Mouse (Mus musculus) adrenal gland, postnatal 4 days (tissue): Measurements from ENCODE around the gene Bak1. TPM values are rescaled to one million over a fixed set of nuclear protein-coding genes. Genes with fewer than 3 reads are reported as not detected.
"Not testable (repeated sequence)": the region's sequence is repeated elsewhere in the genome, so short reads cannot be mapped to it uniquely, and the experiment has no call there.

Experiments
- DNase-seq, 2 experiments: peaks; one replicate each; pipeline ENCODE4 v3.0.0; 2021 to 2022; ENCODE audit warnings: low spot score in 2 of 2, mixed read lengths in 2 of 2
- total RNA-seq, 2 experiments: library from RNA; stranded (reverse); gene quantifications; 2 replicates each; pipeline ENCODE4 v1.2.3; 2021

Bak1 gene
- total RNA-seq, 2 experiments from 2014 or later: 43.8 to 46.4 TPM

DNA sequence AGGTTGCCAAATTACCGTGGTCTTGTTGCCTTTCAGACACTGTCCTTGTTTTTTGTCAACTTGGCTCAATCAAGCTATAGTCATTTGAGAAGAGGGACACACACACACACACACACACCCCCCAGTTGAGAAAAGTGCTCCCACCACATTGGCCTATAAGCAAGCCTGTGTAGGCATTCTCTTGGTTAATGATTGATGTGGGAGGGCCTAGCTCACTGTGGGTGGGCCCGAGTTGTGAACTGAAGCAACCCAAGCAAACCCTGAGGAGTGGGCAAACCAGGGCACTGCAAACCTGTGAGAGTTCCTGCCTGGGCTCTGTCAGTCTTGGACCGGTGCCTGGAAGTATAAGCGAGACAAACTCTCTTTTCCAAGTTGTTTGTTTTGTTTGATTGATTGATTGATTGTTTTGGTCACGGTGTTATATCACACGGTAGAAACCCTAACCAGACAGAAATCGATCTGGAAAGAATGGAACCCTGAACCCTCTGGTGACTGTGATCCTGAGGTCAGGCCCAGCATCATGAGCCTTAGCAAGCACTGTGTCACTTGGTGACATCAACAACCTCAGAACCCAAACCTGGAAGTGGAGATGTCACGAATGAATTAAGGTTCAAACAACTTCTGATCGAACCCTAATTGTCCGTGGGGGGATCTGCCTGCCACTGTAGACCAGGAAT, 43.2 kb downstream of the Bak1 start:
- no peak for DNase-seq

DNA sequence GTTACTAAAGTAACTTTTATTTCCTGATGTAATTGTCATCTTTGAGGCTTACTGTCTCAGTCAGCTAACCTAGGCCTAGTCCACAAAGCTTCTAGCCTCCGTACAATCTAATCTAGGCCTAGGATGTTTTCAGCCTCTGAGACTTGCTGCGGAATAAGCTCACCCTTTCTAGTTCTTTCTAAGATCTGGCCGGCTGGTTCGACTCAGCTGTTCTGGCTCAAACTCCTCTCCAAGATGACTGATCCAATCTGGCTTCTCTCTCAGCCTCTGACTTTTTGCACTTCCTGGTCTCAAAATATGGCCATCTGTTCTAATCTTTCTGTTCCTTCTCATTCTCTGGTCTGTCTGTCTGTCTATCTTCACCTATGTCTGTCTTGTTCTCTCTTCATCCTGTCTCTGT, 45.4 kb downstream of the Bak1 start:
- no peak for DNase-seq

DNA sequence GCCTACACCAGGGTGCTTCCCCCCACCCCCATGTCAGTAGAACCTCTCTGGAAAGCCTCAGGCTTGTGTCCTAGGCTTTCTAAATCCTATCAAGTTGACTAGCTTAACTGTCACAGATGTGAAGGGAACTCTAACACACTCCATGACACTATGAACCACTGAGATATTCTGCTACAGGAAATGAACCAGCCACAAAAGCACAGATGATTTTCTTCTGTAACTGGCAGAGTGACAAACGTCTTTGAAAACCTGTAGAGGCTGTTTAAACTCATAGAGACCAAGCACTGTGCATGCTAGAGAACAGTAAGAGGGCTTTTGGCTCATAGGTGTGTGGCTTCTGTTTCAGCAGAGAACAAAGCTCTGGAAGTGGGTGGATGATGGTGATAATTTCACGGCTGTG, 47.8 kb downstream of the Bak1 start:
- DNase-seq: no peak

DNA sequence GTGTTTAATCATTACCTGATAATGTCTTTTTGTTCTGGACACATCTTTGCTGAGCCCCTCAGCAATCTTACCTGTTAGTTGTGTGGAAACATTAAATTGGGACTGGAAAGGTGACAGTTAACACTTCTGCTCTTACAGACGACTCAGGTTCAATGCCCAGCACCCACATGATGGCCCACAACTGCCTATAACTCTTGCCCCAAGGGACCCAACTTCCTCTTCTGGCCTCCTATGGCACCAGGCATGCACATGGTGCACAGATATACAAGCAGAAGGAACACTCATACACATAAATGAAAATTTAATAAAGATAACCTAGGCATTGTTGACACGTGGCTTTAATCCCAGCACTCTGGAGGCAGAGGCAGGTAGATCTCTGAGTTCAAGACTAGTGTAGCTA, 49.4 kb downstream of the Bak1 start:
- no peak for DNase-seq

DNA sequence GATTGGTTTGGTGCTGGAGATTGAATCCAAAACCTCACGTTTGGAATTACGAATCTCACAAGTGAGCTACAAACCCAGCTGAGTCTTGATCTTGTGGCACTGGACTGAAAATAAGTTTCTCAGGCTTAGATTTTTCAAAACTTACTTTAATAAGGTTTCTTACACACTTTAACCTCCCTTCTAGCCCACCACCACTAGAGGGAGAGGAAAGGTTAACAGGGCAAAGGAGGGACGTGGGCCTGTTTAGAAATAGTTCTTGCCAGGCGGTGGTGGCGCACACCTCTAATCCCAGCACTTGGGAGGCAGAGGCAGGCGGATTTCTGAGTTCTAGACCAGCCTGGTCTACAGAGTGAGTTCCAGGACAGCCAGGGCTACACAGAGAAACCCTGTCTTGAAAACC, 51.5 kb downstream of the Bak1 start:
- not testable (repeated sequence) for DNase-seq

DNA sequence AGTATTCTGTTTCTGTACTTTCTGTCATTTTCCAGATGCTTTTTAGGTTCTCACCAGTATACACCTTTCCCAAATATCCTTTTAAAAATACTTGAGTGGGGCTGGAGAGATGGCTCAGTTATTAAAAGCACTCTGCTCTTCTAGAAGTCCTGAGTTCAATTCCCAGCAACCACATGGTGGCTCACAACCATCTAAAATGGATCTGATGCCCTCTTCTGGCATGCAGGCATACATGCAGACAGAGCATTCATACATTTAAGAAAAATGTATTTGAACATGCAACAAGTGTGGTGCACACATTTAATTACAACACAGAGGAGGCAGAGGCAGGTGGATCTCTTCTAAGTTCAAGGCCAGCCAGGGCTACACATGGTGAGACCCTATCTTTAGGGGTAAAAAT, 53.4 kb downstream of the Bak1 start:
- DNase-seq: no peak

DNA sequence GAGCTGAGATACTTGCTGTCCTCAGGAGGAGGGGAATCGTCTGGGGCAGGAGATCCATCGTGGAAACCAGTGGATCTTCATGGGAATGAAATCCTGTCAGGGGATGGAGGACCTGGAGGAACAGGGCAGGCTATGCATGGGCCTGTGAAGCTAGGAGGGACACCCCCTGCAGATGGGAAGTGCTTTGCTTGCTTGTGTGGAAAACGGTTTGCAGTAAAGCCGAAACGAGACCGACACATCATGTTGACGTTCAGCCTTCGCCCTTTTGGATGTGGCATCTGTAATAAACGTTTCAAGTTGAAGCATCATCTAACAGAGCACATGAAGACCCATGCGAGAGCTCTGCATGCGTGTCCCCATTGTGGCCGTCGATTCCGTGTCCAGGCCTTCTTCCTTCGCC, 54.3 kb downstream of the Bak1 start:
- DNase-seq: no peak

DNA sequence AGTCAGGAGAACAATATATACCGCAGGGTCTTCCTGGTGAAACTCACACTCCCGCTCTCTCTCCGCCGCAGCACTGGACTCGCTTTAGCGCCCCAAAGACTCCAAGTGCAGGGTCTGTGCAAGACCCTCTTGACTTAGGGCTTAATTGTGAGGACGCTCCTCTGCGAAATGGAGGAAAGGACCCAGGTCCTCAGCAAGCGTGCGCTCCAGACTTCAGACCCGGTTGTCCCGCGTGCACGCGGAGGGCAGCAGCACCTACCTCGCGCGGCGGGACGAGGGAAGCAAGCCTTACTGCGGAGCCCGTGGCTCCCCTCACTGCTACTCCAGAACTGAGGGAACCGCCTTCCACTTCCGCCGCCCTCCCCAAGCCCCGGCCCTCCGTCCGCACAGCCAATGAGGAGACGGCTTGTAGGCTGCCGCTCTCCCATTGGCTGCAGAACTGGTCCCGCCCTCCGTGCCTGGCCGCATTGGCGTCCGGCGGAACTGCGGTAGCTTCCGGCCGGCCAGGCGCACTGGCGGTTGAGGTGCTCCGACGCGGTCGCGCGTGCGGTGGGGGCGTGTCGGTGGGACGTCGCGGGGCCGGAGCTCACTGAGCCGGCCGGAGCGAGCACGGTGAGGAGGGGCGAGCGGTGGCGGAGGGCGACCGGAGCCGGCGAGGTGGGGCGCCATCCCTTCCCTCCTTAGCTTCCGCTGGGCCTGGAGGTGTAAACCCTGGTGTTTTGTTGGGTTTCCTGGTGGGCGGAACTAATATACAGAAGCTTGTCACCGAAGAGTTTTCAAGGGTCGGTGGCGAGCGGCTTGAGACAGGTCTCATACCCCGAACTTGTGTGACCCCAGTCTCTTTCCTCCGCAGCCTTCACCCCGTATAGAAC, 55.9 kb downstream of the Bak1 start, which contains the start of gene Zbtb9:
TSS of gene Zbtb9 (plus strand) at position 465 of the 872 bp plus-strand sequence.
- peak; percentile 92 to 93 for DNase-seq

DNA sequence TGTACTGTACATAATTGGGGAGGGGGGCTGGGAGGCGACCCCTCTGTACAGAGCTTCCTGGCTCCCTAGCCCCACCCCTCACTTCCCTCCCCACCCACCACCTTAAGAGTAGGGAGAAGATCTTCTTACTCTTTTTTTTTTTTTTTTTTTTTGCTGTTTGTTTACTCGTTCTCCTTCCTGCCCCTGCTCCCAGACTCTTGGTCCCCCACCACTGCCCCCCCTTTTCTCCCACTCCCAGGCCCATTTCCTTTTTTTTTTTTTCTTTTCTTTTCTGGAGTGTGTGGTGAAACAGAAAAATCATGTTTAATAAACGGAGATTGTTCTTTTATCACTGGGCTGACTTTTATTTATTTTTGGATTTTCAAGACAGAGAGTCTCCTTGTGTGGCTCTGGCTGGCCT, 56.7 kb downstream of the Bak1 start:
- DNase-seq: no peak

DNA sequence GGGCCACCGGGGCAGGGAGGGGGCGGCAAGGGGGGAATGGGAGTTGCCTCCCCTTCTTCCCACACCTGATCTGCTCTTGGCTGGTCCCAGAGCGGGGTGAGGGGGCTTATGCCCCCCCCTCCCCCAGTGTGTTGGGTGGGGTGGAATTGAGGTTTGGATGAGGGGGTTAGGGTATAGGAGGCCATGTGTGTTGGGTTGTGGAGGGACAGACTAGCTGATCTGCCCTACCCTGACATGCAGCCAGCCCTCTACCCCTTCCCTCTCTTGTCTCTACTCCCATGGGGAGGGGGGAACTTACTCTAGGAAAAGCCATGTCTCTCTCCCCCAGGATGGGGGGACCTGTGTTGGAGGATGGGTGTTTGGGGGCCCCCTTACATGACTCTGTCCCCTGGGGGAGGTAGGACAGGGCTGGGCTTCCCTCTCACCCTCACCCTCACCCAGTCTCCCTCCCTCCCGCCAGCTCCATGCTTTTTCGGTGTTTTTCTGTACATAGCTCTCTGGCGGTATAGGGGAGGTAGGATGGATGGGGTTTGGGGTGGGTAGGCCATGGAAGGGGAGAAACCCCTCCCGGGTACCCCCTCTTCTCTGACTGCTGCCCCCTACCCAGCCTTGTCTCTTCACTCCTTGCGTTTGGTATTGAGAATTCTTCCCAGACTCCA, 57.4 kb downstream of the Bak1 start:
- DNase-seq: no peak

DNA sequence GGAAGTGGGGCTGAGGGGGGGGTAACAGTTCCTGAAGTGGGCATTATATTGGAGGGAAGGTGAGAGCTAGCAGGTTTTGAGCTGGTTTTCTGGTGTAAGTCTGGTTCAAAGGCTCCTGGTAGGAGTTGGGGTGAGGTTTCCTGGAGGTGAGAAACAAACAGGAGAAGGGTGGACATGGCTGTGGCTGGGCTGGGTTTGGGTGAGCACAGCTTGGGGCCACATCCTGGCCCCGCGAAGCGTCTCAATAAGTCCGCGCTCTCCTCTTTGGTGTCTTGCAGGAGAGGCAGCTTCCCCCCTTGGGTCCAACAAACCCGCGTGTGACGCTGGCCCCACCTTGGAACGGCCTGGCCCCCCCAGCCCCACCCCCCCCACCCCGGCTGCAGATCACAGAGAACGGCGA, 58.6 kb downstream of the Bak1 start:
- no peak for DNase-seq

Other genes with a start within 250 kb of the Bak1 start
- gene Bnip1, start 247.9 kb downstream of the Bak1 start, total RNA-seq: 10 to 100 TPM; 37.8 to 38.3 TPM
- not detected for gene Nkx2-5, start 184.0 kb downstream of the Bak1 start, total RNA-seq
- gene Kifc5b, start 111.9 kb downstream of the Bak1 start, total RNA-seq: 10 to 100 TPM; 11.8 to 12.2 TPM
- gene Phf1, start 96.0 kb downstream of the Bak1 start, total RNA-seq: 10 to 100 TPM; 32.0 to 33.4 TPM
- gene Cuta, start 89.4 kb downstream of the Bak1 start, total RNA-seq: 100 to 1,000 TPM; 127 to 132 TPM
- 10 to 100 TPM; 29.7 to 37.1 TPM for gene Syngap1, start 87.8 kb downstream of the Bak1 start, total RNA-seq
- gene Zbtb9, start 55.8 kb downstream of the Bak1 start, total RNA-seq: 1 to 10 TPM; 8.0 to 9.6 TPM
- 10 to 100 TPM; 13.6 to 19.4 TPM for gene Itpr3, start 28.3 kb upstream of the Bak1 start, total RNA-seq
- gene Uqcc2, start 104.9 kb upstream of the Bak1 start, total RNA-seq: 100 to 1,000 TPM; 128 to 138 TPM
- 1 to 10 TPM; 1.1 to 2.3 TPM for gene Ip6k3, start 138.8 kb upstream of the Bak1 start, total RNA-seq
- 10 to 100 TPM; 69.1 to 73.3 TPM for gene Lemd2, start 175.5 kb upstream of the Bak1 start, total RNA-seq